Mouse (Mus musculus): ENCODE measurements around the gene Lpcat1. TPM values are rescaled to one million over a fixed set of nuclear protein-coding genes. Genes with fewer than 3 reads are reported as not detected.

Gene Lpcat1
- polyA plus RNA-seq, 1 experiment from 2014 or later: 53.7 TPM

GRCm38 (mm10) chr13:73434687-73435086 is 32.3 kb upstream of the Lpcat1 start:
- H3K27ac ChIP-seq: no peak overlapping the region
- H3K9ac ChIP-seq (replicated peaks): no peak overlapping the region
- no peak for ATAC-seq
- no peaks in the 10 kb centered on the region for H3K36me3 ChIP-seq
- no peaks in the 10 kb centered on the region for H3K9me3 ChIP-seq
- WGBS: 88% methylated on average over 5 of the region's 5 CpGs
- no peak overlapping the region for H3K4me2 ChIP-seq (replicated peaks)
- H3K4me3 ChIP-seq (replicated peaks): no peak overlapping the region
- 0 out of 2 replicates have a peak, but pooled peaks cover 6% of the 10 kb centered on the region for H3K4me1 ChIP-seq (replicated peaks)
- H3K27me3 ChIP-seq: no peaks in the 10 kb centered on the region

GRCm38 (mm10) chr13:73435662-73436061 is 31.3 kb upstream of the Lpcat1 start:
- H3K27ac ChIP-seq: no peak overlapping the region
- H3K4me2 ChIP-seq (replicated peaks): no peak overlapping the region
- 87% methylated on average over 7 of the region's 7 CpGs for whole genome bisulfite sequencing
- ATAC-seq: no peak
- H3K9me3 ChIP-seq: no peaks in the 10 kb centered on the region
- 0 out of 2 replicates have a peak, but pooled peaks cover 6% of the 10 kb centered on the region for H3K4me1 ChIP-seq (replicated peaks)
- H3K4me3 ChIP-seq (replicated peaks): no peak overlapping the region
- H3K27me3 ChIP-seq: no peaks in the 10 kb centered on the region
- H3K9ac ChIP-seq (replicated peaks): no peak overlapping the region
- no peaks in the 10 kb centered on the region for H3K36me3 ChIP-seq

DNA sequence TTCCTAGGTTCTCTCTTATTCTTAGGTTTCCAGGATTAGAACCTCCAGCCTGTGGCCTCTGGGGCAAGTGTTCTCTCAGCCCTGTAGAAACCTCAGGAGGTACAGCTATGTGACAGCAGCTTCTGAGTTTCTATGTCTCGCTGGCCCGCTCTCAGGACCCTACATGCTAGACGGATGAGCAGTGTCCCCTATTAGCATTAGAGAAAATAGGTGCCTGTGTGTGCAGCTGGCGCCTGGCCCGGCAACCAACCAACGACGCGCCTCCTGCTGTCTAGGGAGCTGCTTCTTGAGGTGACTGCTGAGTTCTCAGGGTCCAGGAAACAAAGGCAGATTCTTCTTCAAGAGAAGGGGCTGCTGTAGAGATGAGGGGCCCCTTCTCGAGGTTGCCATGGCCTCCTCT is 27.9 kb upstream of the Lpcat1 start:
- no peak overlapping the region for H3K9ac ChIP-seq (replicated peaks)

GRCm38 (mm10) chr13:73441032-73441431 is 26.0 kb upstream of the Lpcat1 start:
- 91% methylated on average over 4 of the region's 4 CpGs for WGBS
- no peak overlapping the region for H3K4me2 ChIP-seq (replicated peaks)
- no peaks in the 10 kb centered on the region for H3K9me3 ChIP-seq
- H3K4me1 ChIP-seq (replicated peaks): 0 out of 2 replicates have a peak, but pooled peaks cover 6% of the 10 kb centered on the region
- H3K4me3 ChIP-seq (replicated peaks): no peak overlapping the region
- no peaks in the 10 kb centered on the region for H3K36me3 ChIP-seq
- no peaks in the 10 kb centered on the region for H3K27me3 ChIP-seq
- no peak overlapping the region for H3K27ac ChIP-seq
- ATAC-seq: no peak
- H3K9ac ChIP-seq (replicated peaks): no peak overlapping the region

More for the DNA sequence above, 27.9 kb upstream of the Lpcat1 start:
- H3K9me3 ChIP-seq: no peaks in the 10 kb centered on the region
- H3K27me3 ChIP-seq: no peaks in the 10 kb centered on the region
- no peak overlapping the region for H3K4me2 ChIP-seq (replicated peaks)
- ATAC-seq: no peak
- no peak overlapping the region for H3K27ac ChIP-seq
- H3K4me3 ChIP-seq (replicated peaks): no peak overlapping the region
- no peaks in the 10 kb centered on the region for H3K36me3 ChIP-seq
- H3K4me1 ChIP-seq (replicated peaks): 0 out of 2 replicates have a peak, but pooled peaks cover 6% of the 10 kb centered on the region
- WGBS: 51% methylated on average over 9 of the region's 9 CpGs

- no peak overlapping the region for H3K4me2 ChIP-seq (replicated peaks)
- H3K27me3 ChIP-seq: no peaks in the 10 kb centered on the region
- 89% methylated on average over 5 of the region's 5 CpGs for WGBS
- H3K27ac ChIP-seq: no peak overlapping the region
- H3K4me3 ChIP-seq (replicated peaks): no peak overlapping the region
- H3K4me1 ChIP-seq (replicated peaks): 0 out of 2 replicates have a peak, but pooled peaks cover 6% of the 10 kb centered on the region
- H3K36me3 ChIP-seq: no peaks in the 10 kb centered on the region
- no peak for ATAC-seq
- no peaks in the 10 kb centered on the region for H3K9me3 ChIP-seq
- no peak overlapping the region for H3K9ac ChIP-seq (replicated peaks)
These were observed 25.3 kb upstream of the Lpcat1 start for GRCm38 (mm10) chr13:73441686-73442085.

GRCm38 (mm10) chr13:73442431-73442830 is 24.6 kb upstream of the Lpcat1 start:
- Histone ChIP-seq H3K27me3 (no peaks in the 10 kb centered on the region), H3K4me3 (replicated peaks) (no peak overlapping the region), H3K4me1 (replicated peaks) (0 out of 2 replicates have a peak, but pooled peaks cover 6% of the 10 kb centered on the region), H3K9ac (replicated peaks) (no peak overlapping the region), H3K4me2 (replicated peaks) (no peak overlapping the region), H3K9me3 (no peaks in the 10 kb centered on the region), H3K27ac (no peak overlapping the region), H3K36me3 (no peaks in the 10 kb centered on the region)
- WGBS: 89% methylated on average over 5 of the region's 5 CpGs
- ATAC-seq: no peak

GRCm38 (mm10) chr13:73443093-73443821 is 23.7 kb upstream of the Lpcat1 start:
- Histone ChIP-seq H3K4me2 (replicated peaks) (no peak overlapping the region), H3K27ac (no peak overlapping the region), H3K9me3 (no peaks in the 10 kb centered on the region), H3K36me3 (no peaks in the 10 kb centered on the region), H3K9ac (replicated peaks) (no peak overlapping the region), H3K27me3 (no peaks in the 10 kb centered on the region), H3K4me3 (replicated peaks) (no peak overlapping the region), H3K4me1 (replicated peaks) (0 out of 2 replicates have a peak, but pooled peaks cover 6% of the 10 kb centered on the region)
- WGBS: 86% methylated on average over 4 of the region's 4 CpGs
- ATAC-seq: no peak

GRCm38 (mm10) chr13:73445087-73445486 is 21.9 kb upstream of the Lpcat1 start:
- H3K4me3 ChIP-seq (replicated peaks): no peak overlapping the region
- 76% methylated on average over 2 of the region's 2 CpGs for WGBS

DNA sequence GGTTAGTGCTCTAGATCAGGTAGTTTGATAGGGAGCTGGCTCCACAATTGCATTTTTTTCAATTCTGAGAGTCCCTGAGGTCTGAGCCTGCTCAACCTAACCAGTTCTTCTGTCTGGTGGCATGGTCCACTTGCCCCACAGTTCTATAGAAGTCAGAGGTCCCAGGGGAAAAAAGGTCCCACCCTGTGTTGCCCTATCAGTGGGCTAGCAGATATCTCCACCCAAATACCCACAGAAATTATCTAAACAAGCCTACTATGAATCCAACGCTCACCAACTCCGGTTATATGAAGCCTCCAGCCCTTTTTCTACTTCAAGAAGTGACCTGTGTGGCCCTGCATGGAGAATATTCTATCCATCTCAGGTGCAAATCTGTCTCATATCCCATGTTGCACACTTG is 20.9 kb upstream of the Lpcat1 start:
- Histone ChIP-seq H3K4me2 (replicated peaks) (no peak overlapping the region), H3K9me3 (no peaks in the 10 kb centered on the region), H3K4me1 (replicated peaks) (no peaks in the 10 kb centered on the region), H3K9ac (replicated peaks) (no peak overlapping the region), H3K27ac (no peak overlapping the region), H3K4me3 (replicated peaks) (no peak overlapping the region), H3K36me3 (no peaks in the 10 kb centered on the region), H3K27me3 (no peaks in the 10 kb centered on the region)
- WGBS: 92% methylated on average over 2 of the region's 2 CpGs
- no peak for ATAC-seq

More at GRCm38 (mm10) chr13:73445087-73445486, 21.9 kb upstream of the Lpcat1 start:
- Histone ChIP-seq H3K4me2 (replicated peaks) (no peak overlapping the region), H3K9me3 (no peaks in the 10 kb centered on the region), H3K27ac (no peak overlapping the region), H3K4me1 (replicated peaks) (no peaks in the 10 kb centered on the region), H3K27me3 (no peaks in the 10 kb centered on the region), H3K36me3 (no peaks in the 10 kb centered on the region), H3K9ac (replicated peaks) (no peak overlapping the region)
- ATAC-seq: no peak

GRCm38 (mm10) chr13:73446494-73446893 is 20.5 kb upstream of the Lpcat1 start:
- Histone ChIP-seq H3K4me2 (replicated peaks) (no peak overlapping the region), H3K27ac (0 out of 2 replicates have a peak overlapping the region, but pooled peaks have one; percentile 2), H3K27me3 (no peaks in the 10 kb centered on the region), H3K9ac (replicated peaks) (no peak overlapping the region), H3K36me3 (no peaks in the 10 kb centered on the region), H3K4me1 (replicated peaks) (no peaks in the 10 kb centered on the region), H3K9me3 (no peaks in the 10 kb centered on the region), H3K4me3 (replicated peaks) (no peak overlapping the region)
- ATAC-seq: peak; percentile 40; the same call in 1 of the 2 replicates
- 81% methylated on average over 4 of the region's 4 CpGs for WGBS

DNA sequence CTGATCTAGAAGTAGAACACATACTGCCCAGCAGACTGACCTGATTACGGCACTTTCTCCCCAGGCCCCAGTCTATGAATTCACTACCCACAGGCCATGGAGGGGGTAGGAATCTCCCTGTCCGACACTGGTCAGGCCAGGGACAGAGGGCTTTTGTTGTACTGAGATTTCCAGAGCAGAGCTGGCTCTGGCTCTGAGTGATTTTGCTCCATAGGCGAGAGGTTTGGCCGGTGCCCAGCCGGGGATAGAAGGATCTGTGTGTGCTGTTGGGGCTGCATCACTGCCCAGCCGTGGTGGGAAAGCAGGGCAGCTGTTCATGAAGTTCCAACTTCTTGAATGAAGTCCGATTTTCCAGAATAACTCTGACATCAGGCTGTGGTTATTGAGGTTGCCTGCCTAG is 20.1 kb upstream of the Lpcat1 start:
- no peaks in the 10 kb centered on the region for H3K9me3 ChIP-seq
- WGBS: 57% methylated on average over 7 of the region's 7 CpGs
- H3K4me2 ChIP-seq (replicated peaks): no peak overlapping the region
- H3K4me3 ChIP-seq (replicated peaks): no peak overlapping the region
- H3K9ac ChIP-seq (replicated peaks): no peak overlapping the region
- no peaks in the 10 kb centered on the region for H3K4me1 ChIP-seq (replicated peaks)
- no peaks in the 10 kb centered on the region for H3K36me3 ChIP-seq
- ATAC-seq: peak; percentile 68
- 0 out of 2 replicates have a peak overlapping the region, but pooled peaks have one; percentile 2 for H3K27ac ChIP-seq
- H3K27me3 ChIP-seq: no peaks in the 10 kb centered on the region

GRCm38 (mm10) chr13:73447478-73447877 is 19.5 kb upstream of the Lpcat1 start:
- WGBS: 66% methylated on average over 2 of the region's 2 CpGs
- Histone ChIP-seq H3K4me2 (replicated peaks) (no peak overlapping the region), H3K4me1 (replicated peaks) (no peaks in the 10 kb centered on the region), H3K27ac (no peak overlapping the region), H3K36me3 (no peaks in the 10 kb centered on the region), H3K9ac (replicated peaks) (no peak overlapping the region), H3K27me3 (no peaks in the 10 kb centered on the region), H3K4me3 (replicated peaks) (no peak overlapping the region), H3K9me3 (no peaks in the 10 kb centered on the region)
- ATAC-seq: no peak

Measured in midbrain, embryonic 13.5 days (tissue).